Mouse (Mus musculus) liver, embryonic 12.5 days (tissue): ENCODE measurements around the gene Cyp27a1. TPM values are rescaled to one million over a fixed set of nuclear protein-coding genes. Genes with fewer than 3 reads are reported as not detected.
A peak's percentile ranks its signal among the peaks of the same experiment; 100 is the strongest.

ENCODE experiments used
- ATAC-seq: fragments of 200-750 bp; cut with Nextera tagmentation; 2 replicates; pipeline ENCODE4 v1.8.0; 2017; ENCODE audit warnings: moderate number of reproducible peaks, mild to moderate bottlenecking, moderate library complexity
- H3K27ac ChIP-seq: fragments of 300-500 bp; sonication (generic); 2 replicates; pipeline ENCODE4 v1.5.1; 2016; ENCODE audit warnings: mild to moderate bottlenecking
- H3K27me3 ChIP-seq: fragments of 300-500 bp; sonication (generic); replicated peaks from 2 replicates; pipeline ENCODE4 v1.6.1; 2016; ENCODE audit warnings: mild to moderate bottlenecking, moderate library complexity
- H3K36me3 ChIP-seq: fragments of 300-500 bp; sonication (generic); 2 replicates; pipeline ENCODE4 v1.6.1; 2016; ENCODE audit warnings: mild to moderate bottlenecking, moderate library complexity
- H3K4me1 ChIP-seq: fragments of 300-500 bp; sonication (generic); 2 replicates; pipeline ENCODE4 v1.6.1; 2016
- H3K4me2 ChIP-seq: fragments of 300-500 bp; sonication (generic); 2 replicates; pipeline ENCODE4 v1.6.1; 2016; ENCODE audit warnings: mild to moderate bottlenecking, moderate library complexity
- H3K4me3 ChIP-seq: fragments of 300-500 bp; sonication (generic); 2 replicates; pipeline ENCODE4 v1.5.1; 2016; ENCODE audit warnings: mild to moderate bottlenecking, moderate library complexity
- H3K9ac ChIP-seq: fragments of 300-500 bp; sonication (generic); 2 replicates; pipeline ENCODE4 v1.6.1; 2016; ENCODE audit warnings: mild to moderate bottlenecking, moderate library complexity
- H3K9me3 ChIP-seq: fragments of 300-500 bp; sonication (generic); replicated peaks from 2 replicates; pipeline ENCODE4 v1.6.1; 2016; ENCODE audit warnings: mild to moderate bottlenecking, moderate library complexity
- WGBS: fragments of 180-500 bp; shearing (Covaris S2); methylation state at CpG from one replicate; pipeline ENCODE4 v1.1.7; 2016; ENCODE audit not compliant: insufficient replicate concordance; 5-methylcytosine and 5-hydroxymethylcytosine counted together
- polyA plus RNA-seq: library from polyadenylated mRNA; unstranded; fragments of >200 nt; fragmentation: Nextera tagmentation; extraction: Ambion mirVana; gene quantifications from 2 replicates; pipeline ENCODE4 v1.2.1, GENCODE M21; 2016

Gene Cyp27a1
- polyA plus RNA-seq, 1 experiment from 2014 or later = 2.3 TPM

- Histone ChIP-seq H3K27ac (no peak overlapping the region), H3K27me3 (no peaks in the 10 kb centered on the region), H3K4me3 (no peak overlapping the region), H3K4me2 (no peak overlapping the region), H3K36me3 (peaks cover 37% of the 10 kb centered on the region), H3K9ac (no peak overlapping the region), H3K9me3 (no peaks in the 10 kb centered on the region), H3K4me1 (no peaks in the 10 kb centered on the region; the same call in none of the 2 replicates)
- ATAC-seq = no peak
- WGBS = 68% methylated on average over 6 of the region's 6 CpGs
Observed at GRCm38 (mm10) chr1:74702142-74702553, 11.2 kb upstream of the Cyp27a1 start.

- no peak for ATAC-seq
- Histone ChIP-seq H3K9ac (no peak overlapping the region), H3K27ac (no peak overlapping the region), H3K9me3 (no peaks in the 10 kb centered on the region), H3K4me3 (no peak overlapping the region), H3K36me3 (peaks cover 16% of the 10 kb centered on the region), H3K4me2 (no peak overlapping the region), H3K4me1 (no peaks in the 10 kb centered on the region), H3K27me3 (no peaks in the 10 kb centered on the region)
- WGBS = 73% methylated on average over 3 of the region's 3 CpGs
Observed at GRCm38 (mm10) chr1:74704156-74704555, 9.2 kb upstream of the Cyp27a1 start.

GRCm38 (mm10) chr1:74705016-74705415, 8.4 kb upstream of the Cyp27a1 start:
- 67% methylated on average over 5 of the region's 5 CpGs for WGBS
- H3K4me2 ChIP-seq = no peak overlapping the region
- H3K9me3 ChIP-seq = no peaks in the 10 kb centered on the region
- H3K4me3 ChIP-seq = no peak overlapping the region
- H3K36me3 ChIP-seq = peaks cover 9% of the 10 kb centered on the region; the same call in 1 of the 2 replicates
- no peak for ATAC-seq
- H3K27ac ChIP-seq = no peak overlapping the region
- H3K9ac ChIP-seq = no peak overlapping the region
- H3K4me1 ChIP-seq = no peaks in the 10 kb centered on the region
- H3K27me3 ChIP-seq = no peaks in the 10 kb centered on the region

DNA sequence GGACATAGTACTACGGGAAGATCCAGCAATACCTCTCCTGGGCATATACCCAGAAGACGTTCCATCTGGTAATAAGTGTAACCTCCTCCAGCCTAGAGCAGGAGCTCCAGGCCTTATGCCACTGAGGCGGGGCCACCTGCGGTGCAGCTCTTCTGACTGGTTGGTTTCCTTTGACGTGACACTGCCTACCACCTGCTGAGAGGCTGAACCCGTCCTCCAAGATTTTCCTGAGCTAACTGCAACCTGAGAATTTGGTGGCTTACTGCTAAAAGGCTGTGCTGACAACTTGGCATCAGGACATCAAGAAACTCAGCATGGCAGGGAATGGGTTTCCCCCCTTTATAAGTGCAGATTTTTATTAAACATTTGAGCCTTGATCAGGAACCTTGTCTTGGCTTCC, 3.8 kb upstream of the Cyp27a1 start:
- peaks cover 10% of the 10 kb centered on the region for H3K4me1 ChIP-seq
- no peak overlapping the region for H3K4me3 ChIP-seq
- no peaks in the 10 kb centered on the region for H3K36me3 ChIP-seq
- H3K9ac ChIP-seq = no peak overlapping the region
- H3K27me3 ChIP-seq = peaks cover 17% of the 10 kb centered on the region
- no peak overlapping the region for H3K4me2 ChIP-seq
- WGBS = 34% methylated on average over 6 of the region's 6 CpGs
- no peak overlapping the region for H3K27ac ChIP-seq
- H3K9me3 ChIP-seq = no peaks in the 10 kb centered on the region
- ATAC-seq = no peak

DNA sequence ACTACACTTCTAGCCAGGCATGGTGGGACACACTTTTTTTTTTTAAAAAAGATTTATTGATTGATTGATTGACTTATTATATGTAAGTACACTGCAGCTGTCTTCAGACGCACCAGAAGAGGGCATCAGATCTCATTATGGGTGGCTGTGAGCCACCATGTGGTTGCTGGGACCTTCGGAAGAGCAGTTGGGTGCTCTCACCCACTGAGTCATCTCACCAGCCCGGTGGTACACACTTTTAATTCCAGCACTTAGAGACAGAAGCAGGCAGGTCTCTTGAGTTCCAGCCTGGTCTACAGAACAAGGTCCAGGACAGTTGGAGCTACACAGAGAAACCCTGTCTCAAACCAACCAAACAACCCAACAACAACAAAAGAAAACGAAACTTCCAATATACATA, 1.3 kb upstream of the Cyp27a1 start:
- H3K4me1 ChIP-seq = peaks cover 10% of the 10 kb centered on the region
- no peaks in the 10 kb centered on the region for H3K9me3 ChIP-seq
- peaks cover 21% of the 10 kb centered on the region for H3K27me3 ChIP-seq
- H3K9ac ChIP-seq = no peak overlapping the region
- H3K4me3 ChIP-seq = no peak overlapping the region
- H3K27ac ChIP-seq = no peak overlapping the region
- no peak for ATAC-seq
- WGBS = 40% methylated on average over 4 of the region's 4 CpGs
- H3K4me2 ChIP-seq = no peak overlapping the region; the same call in 1 of the 2 replicates
- no peaks in the 10 kb centered on the region for H3K36me3 ChIP-seq

GRCm38 (mm10) chr1:74712461-74713098, 794 bp upstream of the Cyp27a1 start:
- peaks cover 10% of the 10 kb centered on the region for H3K4me1 ChIP-seq
- H3K27ac ChIP-seq = no peak overlapping the region
- no peak for ATAC-seq

GRCm38 (mm10) chr1:74713859-74714730, 721 bp downstream of the Cyp27a1 start:
- no peak for ATAC-seq
- H3K27ac ChIP-seq = no peak overlapping the region

More at GRCm38 (mm10) chr1:74712461-74713098, 794 bp upstream of the Cyp27a1 start:
- H3K9ac ChIP-seq = no peak overlapping the region; the same call in 1 of the 2 replicates
- H3K9me3 ChIP-seq = no peaks in the 10 kb centered on the region
- peak overlapping the region; percentile 55 for H3K4me3 ChIP-seq
- peaks cover 21% of the 10 kb centered on the region for H3K27me3 ChIP-seq
- peak overlapping the region; percentile 79 for H3K4me2 ChIP-seq
- H3K36me3 ChIP-seq = no peaks in the 10 kb centered on the region
- WGBS = 30% methylated on average over 5 of the region's 5 CpGs

GRCm38 (mm10) chr1:74714967-74715366, 1.6 kb downstream of the Cyp27a1 start:
- H3K4me3 ChIP-seq = no peak overlapping the region
- no peaks in the 10 kb centered on the region for H3K9me3 ChIP-seq
- no peak overlapping the region for H3K27ac ChIP-seq
- H3K27me3 ChIP-seq = peaks cover 21% of the 10 kb centered on the region
- WGBS = 9% methylated on average over 2 of the region's 2 CpGs
- peaks cover 10% of the 10 kb centered on the region for H3K4me1 ChIP-seq
- H3K36me3 ChIP-seq = no peaks in the 10 kb centered on the region
- no peak overlapping the region for H3K4me2 ChIP-seq
- ATAC-seq = no peak
- no peak overlapping the region for H3K9ac ChIP-seq

More at GRCm38 (mm10) chr1:74713859-74714730, 721 bp downstream of the Cyp27a1 start:
- Histone ChIP-seq H3K9ac (peak overlapping the region; percentile 62), H3K4me3 (peak overlapping the region; percentile 55), H3K9me3 (no peaks in the 10 kb centered on the region), H3K27me3 (peaks cover 21% of the 10 kb centered on the region), H3K4me1 (peaks cover 10% of the 10 kb centered on the region), H3K4me2 (peak overlapping the region; percentile 79), H3K36me3 (no peaks in the 10 kb centered on the region)
- 23% methylated on average over 12 of the region's 12 CpGs for WGBS

GRCm38 (mm10) chr1:74715468-74715867, 2.1 kb downstream of the Cyp27a1 start:
- WGBS = 43% methylated on average over 5 of the region's 5 CpGs
- Histone ChIP-seq H3K4me1 (peaks cover 10% of the 10 kb centered on the region), H3K27ac (no peak overlapping the region), H3K9me3 (no peaks in the 10 kb centered on the region), H3K4me3 (no peak overlapping the region), H3K27me3 (peaks cover 21% of the 10 kb centered on the region), H3K36me3 (no peaks in the 10 kb centered on the region), H3K9ac (no peak overlapping the region), H3K4me2 (no peak overlapping the region)
- ATAC-seq = no peak

DNA sequence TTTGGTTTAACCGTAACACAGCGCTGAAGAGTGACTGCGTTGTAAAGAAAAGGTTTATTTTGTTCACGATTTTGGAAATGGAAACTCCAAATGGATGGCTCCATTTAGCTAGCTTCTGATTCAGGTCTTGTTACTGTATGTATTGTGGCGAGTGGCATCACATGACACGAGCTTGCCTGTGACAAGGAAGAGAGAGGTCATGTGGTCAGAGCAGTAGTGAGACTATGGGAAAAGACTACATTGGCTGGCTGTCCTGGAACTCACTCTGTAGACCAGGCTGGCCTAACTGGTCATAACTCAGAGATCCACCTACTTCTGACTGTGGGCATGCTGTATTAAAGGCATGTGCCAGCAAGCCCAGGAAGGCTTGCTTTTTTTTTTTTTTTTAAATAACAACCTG, 2.5 kb downstream of the Cyp27a1 start:
- Histone ChIP-seq H3K36me3 (no peaks in the 10 kb centered on the region), H3K4me2 (no peak overlapping the region), H3K4me3 (no peak overlapping the region), H3K4me1 (peaks cover 11% of the 10 kb centered on the region), H3K27ac (no peak overlapping the region), H3K9me3 (no peaks in the 10 kb centered on the region), H3K27me3 (peaks cover 21% of the 10 kb centered on the region), H3K9ac (no peak overlapping the region)
- WGBS = 73% methylated on average over 6 of the region's 6 CpGs
- no peak for ATAC-seq

DNA sequence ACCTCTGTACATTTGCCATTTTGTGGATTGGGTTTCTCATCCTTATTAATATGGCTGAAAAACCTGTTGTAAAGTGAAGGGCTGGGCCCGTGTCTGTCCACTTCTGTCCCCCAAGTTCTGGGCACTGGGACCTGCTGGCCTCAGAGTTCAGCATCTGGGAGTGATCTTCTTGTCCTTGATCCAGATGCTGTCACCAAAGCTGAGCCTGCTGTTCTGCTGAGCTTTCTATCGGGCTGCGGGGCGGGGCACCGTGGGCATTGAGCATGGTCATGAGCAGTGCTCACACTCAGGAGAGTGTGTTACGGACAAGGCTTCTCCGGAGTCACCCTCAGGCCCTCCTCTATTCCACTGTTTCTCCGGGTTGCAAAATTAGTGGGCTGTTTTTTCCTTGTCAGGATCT, 4.7 kb downstream of the Cyp27a1 start:
- no peak overlapping the region for H3K27ac ChIP-seq
- no peak for ATAC-seq

DNA sequence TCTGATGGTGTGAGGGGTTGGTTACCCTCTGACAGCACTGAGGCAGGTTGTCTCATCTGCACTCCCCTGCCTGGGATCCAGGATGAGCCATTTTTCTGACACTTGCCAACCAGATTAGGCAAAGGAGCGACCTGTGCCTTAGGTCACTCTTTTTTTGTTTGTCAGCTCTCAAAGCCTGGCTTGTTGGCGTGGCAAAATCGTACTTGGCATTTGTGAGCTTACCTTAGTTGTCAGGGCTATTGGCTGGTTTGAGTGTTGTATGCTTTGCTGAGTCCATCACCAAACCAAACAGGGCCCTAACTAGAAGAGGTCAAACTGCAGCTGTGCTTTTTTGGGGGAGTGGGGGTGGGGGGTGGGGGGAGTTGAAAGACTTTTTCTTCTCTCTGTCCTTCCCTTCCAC, 5.9 kb downstream of the Cyp27a1 start:
- H3K9me3 ChIP-seq = no peaks in the 10 kb centered on the region
- peaks cover 6% of the 10 kb centered on the region; the same call in 1 of the 2 replicates for H3K4me1 ChIP-seq
- 62% methylated on average over 3 of the region's 3 CpGs for WGBS
- ATAC-seq = no peak
- H3K27me3 ChIP-seq = peaks cover 7% of the 10 kb centered on the region
- H3K36me3 ChIP-seq = no peaks in the 10 kb centered on the region
- H3K4me3 ChIP-seq = no peak overlapping the region
- H3K9ac ChIP-seq = no peak overlapping the region
- no peak overlapping the region for H3K4me2 ChIP-seq
- no peak overlapping the region for H3K27ac ChIP-seq

More for the DNA sequence above, 4.7 kb downstream of the Cyp27a1 start:
- peaks cover 19% of the 10 kb centered on the region for H3K27me3 ChIP-seq
- H3K36me3 ChIP-seq = no peaks in the 10 kb centered on the region
- no peak overlapping the region for H3K9ac ChIP-seq
- no peak overlapping the region for H3K4me3 ChIP-seq
- 76% methylated on average over 8 of the region's 8 CpGs for WGBS
- H3K4me1 ChIP-seq = peaks cover 16% of the 10 kb centered on the region
- H3K9me3 ChIP-seq = no peaks in the 10 kb centered on the region
- no peak overlapping the region for H3K4me2 ChIP-seq
